Mouse (Mus musculus): ENCODE measurements around the gene Map1lc3b. TPM values are rescaled to one million over a fixed set of nuclear protein-coding genes. Genes with fewer than 3 reads are reported as not detected.

The Map1lc3b gene
- total and polyA plus RNA-seq, 3 experiments: 56.4 to 68.8 TPM; not detected in 1

GRCm38 (mm10) chr8:121544276-121544785, 45.8 kb upstream of the Map1lc3b start, which contains the start of gene 1700018B08Rik:
Gene 1700018B08Rik, minus strand, starts transcription at chr8:121544320.
- Histone ChIP-seq H3K4me3 (ENCODE audit: control insufficient read depth in 1 of 2, insufficient read depth in 1 of 2, low read depth in 2 of 2, low read length in 2 of 2) (no peak within 1 kb of the TSS), H3K9ac (ENCODE audit: control insufficient read depth, low read depth, low read length, poor library complexity, severe bottlenecking) (no peak within 1 kb of the TSS), H3K4me1 (ENCODE audit: control insufficient read depth in 1 of 2, insufficient read depth in 2 of 2, low read length in 2 of 2) (no peaks in the 10 kb centered on the region), H3K27ac (ENCODE audit: control insufficient read depth, low read depth, low read length) (no peak within 1 kb of the TSS), H3K79me2 (ENCODE audit: control insufficient read depth, insufficient read depth, low read length, poor library complexity) (no peaks in the 10 kb centered on the region), H3K36me3 (ENCODE audit: control insufficient read depth in 1 of 2, insufficient read depth in 2 of 2, low read length in 2 of 2) (no peaks in the 10 kb centered on the region), H3K27me3 (ENCODE audit: control insufficient read depth in 1 of 2, insufficient read depth in 2 of 2, low read length in 2 of 2) (no peaks in the 10 kb centered on the region), H3K9me3 (replicated peaks; ENCODE audit: insufficient read depth, low read length) (no peaks in the 10 kb centered on the region)
- DNase-seq (ENCODE audit: low read depth, low spot score): no peak
- TF ChIP-seq NRF1 (IDR thresholded peaks at IDR 0.05; ENCODE audit: insufficient read depth, low read depth, low read length, poor library complexity, severe bottlenecking): no peak
- TF ChIP-seq NELFE (IDR thresholded peaks at IDR 0.05; ENCODE audit: low read depth, low read length): no peak
- no peak for TF ChIP-seq EP300 (IDR thresholded peaks at IDR 0.05; ENCODE audit: low read depth in 1 of 2, low read length in 2 of 2)
- no peak for TF ChIP-seq GATA1 (IDR thresholded peaks at IDR 0.05; ENCODE audit: low read depth, low read length)
- TF ChIP-seq ELF1 (IDR thresholded peaks at IDR 0.05; ENCODE audit: low read depth, low read length): no peak
- TF ChIP-seq USF1 (IDR thresholded peaks at IDR 0.05; ENCODE audit: low read depth, low read length): no peak
- TF ChIP-seq MXI1 (IDR thresholded peaks at IDR 0.05; ENCODE audit: low read depth, low read length): no peak
- no peak for TF ChIP-seq MAZ (IDR thresholded peaks at IDR 0.05; ENCODE audit: low read depth, low read length)
- no peak for TF ChIP-seq SIN3A (IDR thresholded peaks at IDR 0.05; ENCODE audit: low read length)
- TF ChIP-seq CHD1 (IDR thresholded peaks at IDR 0.05; ENCODE audit: low read depth, low read length): no peak
- no peak for TF ChIP-seq CHD2 (IDR thresholded peaks at IDR 0.05; ENCODE audit: low read length)
- TF ChIP-seq MAX (IDR thresholded peaks at IDR 0.05; ENCODE audit: low read length): no peak
- TF ChIP-seq POLR2A (IDR thresholded peaks at IDR 0.05; ENCODE audit: control insufficient read depth in 1 of 2, insufficient read depth in 1 of 2, low read depth in 1 of 2, low read length in 2 of 2, poor library complexity in 1 of 2): no peak
- no peak for TF ChIP-seq E2F4 (IDR thresholded peaks at IDR 0.05; ENCODE audit: borderline replicate concordance, low read depth, low read length)
- no peak for TF ChIP-seq USF2 (IDR thresholded peaks at IDR 0.05; ENCODE audit: borderline replicate concordance in 1 of 2, insufficient read depth in 1 of 2, low read depth in 1 of 2, low read length in 2 of 2)
- TF ChIP-seq ZKSCAN1 (IDR thresholded peaks at IDR 0.05; ENCODE audit: low read depth, low read length): no peak

- H3K27me3 ChIP-seq (ENCODE audit: control insufficient read depth in 1 of 2, insufficient read depth in 2 of 2, low read length in 2 of 2): no peaks in the 10 kb centered on the region
- H3K27ac ChIP-seq (ENCODE audit: control insufficient read depth, low read depth, low read length): no peak overlapping the region
- no peak overlapping the region for H3K9ac ChIP-seq (ENCODE audit: control insufficient read depth, low read depth, low read length, poor library complexity, severe bottlenecking)
- no peaks in the 10 kb centered on the region for H3K36me3 ChIP-seq (ENCODE audit: control insufficient read depth in 1 of 2, insufficient read depth in 2 of 2, low read length in 2 of 2)
- H3K4me1 ChIP-seq (ENCODE audit: control insufficient read depth in 1 of 2, insufficient read depth in 2 of 2, low read length in 2 of 2): no peaks in the 10 kb centered on the region
- no peak for TF ChIP-seq SIN3A (IDR thresholded peaks at IDR 0.05; ENCODE audit: low read length)
- TF ChIP-seq UBTF (IDR thresholded peaks at IDR 0.05; ENCODE audit: borderline replicate concordance, insufficient read depth, low read depth, low read length): no peak
- no peak for TF ChIP-seq KAT2A (conservative IDR thresholded peaks at IDR 0.05; ENCODE audit: low read depth, low read length)
- TF ChIP-seq ZNF384 (IDR thresholded peaks at IDR 0.05; ENCODE audit: low read depth, low read length): no peak
- TF ChIP-seq USF2 (IDR thresholded peaks at IDR 0.05; ENCODE audit: borderline replicate concordance in 1 of 2, insufficient read depth in 1 of 2, low read depth in 1 of 2, low read length in 2 of 2): no peak
- no peak for TF ChIP-seq POLR2A (IDR thresholded peaks at IDR 0.05; ENCODE audit: control insufficient read depth in 1 of 2, insufficient read depth in 1 of 2, low read depth in 1 of 2, low read length in 2 of 2, poor library complexity in 1 of 2)
- TF ChIP-seq MAX (IDR thresholded peaks at IDR 0.05; ENCODE audit: low read length): no peak
- TF ChIP-seq ETS1 (IDR thresholded peaks at IDR 0.05; ENCODE audit: low read depth, low read length): no peak
- no peak for TF ChIP-seq ZKSCAN1 (IDR thresholded peaks at IDR 0.05; ENCODE audit: low read depth, low read length)
- TF ChIP-seq ELF1 (IDR thresholded peaks at IDR 0.05; ENCODE audit: low read depth, low read length): no peak
- no peak for TF ChIP-seq RCOR1 (IDR thresholded peaks at IDR 0.05; ENCODE audit: low read depth, low read length)
- no peak for TF ChIP-seq ZC3H11A (IDR thresholded peaks at IDR 0.05; ENCODE audit: low read depth, low read length)
- no peak for TF ChIP-seq JUND (IDR thresholded peaks at IDR 0.05; ENCODE audit: low read depth, low read length)
- no peak for TF ChIP-seq TBP (IDR thresholded peaks at IDR 0.05; ENCODE audit: low read depth, low read length)
- TF ChIP-seq POLR2AphosphoS2 (IDR thresholded peaks at IDR 0.05; ENCODE audit: low read length): no peak
- no peak for TF ChIP-seq POLR2AphosphoS5 (IDR thresholded peaks at IDR 0.05; ENCODE audit: borderline replicate concordance, low read depth, low read length)
- no peak for DNase-seq (ENCODE audit: low read depth, low spot score)
- no peaks in the 10 kb centered on the region for H3K9me3 ChIP-seq (replicated peaks; ENCODE audit: insufficient read depth, low read length)
- no peaks in the 10 kb centered on the region for H3K79me2 ChIP-seq (ENCODE audit: control insufficient read depth, insufficient read depth, low read length, poor library complexity)
- H3K4me3 ChIP-seq (ENCODE audit: control insufficient read depth in 1 of 2, insufficient read depth in 1 of 2, low read depth in 2 of 2, low read length in 2 of 2): no peak overlapping the region
Measured at GRCm38 (mm10) chr8:121544936-121545335, 45.2 kb upstream of the Map1lc3b start.
